Mouse (Mus musculus) forebrain, embryonic 16.5 days (tissue): Measurements from ENCODE around the gene Robo2. TPM values are rescaled to one million over a fixed set of nuclear protein-coding genes. Genes with fewer than 3 reads are reported as not detected.

Source experiments
- ATAC-seq: fragments of 200-750 bp; cut with Nextera tagmentation; 2 replicates; pipeline ENCODE4 v1.8.0; 2017; ENCODE audit warnings: mild to moderate bottlenecking, moderate library complexity
- H3K27ac ChIP-seq: fragments of 300-500 bp; sonication (generic); 2 replicates; pipeline ENCODE4 v1.5.1; 2014; ENCODE audit warnings: low read length, control low read depth
- H3K27me3 ChIP-seq: fragments of 300-500 bp; sonication (generic); replicated peaks from 2 replicates; pipeline ENCODE4 v1.6.1; 2014; ENCODE audit warnings: low read length; ENCODE audit not compliant: control insufficient read depth, insufficient read depth
- H3K36me3 ChIP-seq: fragments of 300-500 bp; sonication (generic); 2 replicates; pipeline ENCODE4 v1.6.1; 2014; ENCODE audit not compliant: control insufficient read depth, insufficient read depth
- H3K4me1 ChIP-seq: fragments of 300-500 bp; sonication (generic); replicated peaks from 2 replicates; pipeline ENCODE4 v1.6.1; 2014; ENCODE audit warnings: low read length; ENCODE audit not compliant: control insufficient read depth, insufficient read depth
- H3K4me2 ChIP-seq: fragments of 300-500 bp; sonication (generic); 2 replicates; pipeline ENCODE4 v1.6.1; 2014; ENCODE audit warnings: mild to moderate bottlenecking, low read length, control low read depth
- H3K4me3 ChIP-seq: fragments of 300-500 bp; sonication (generic); replicated peaks from 2 replicates; pipeline ENCODE4 v1.5.1; 2014; ENCODE audit warnings: mild to moderate bottlenecking, low read length, control low read depth
- H3K9ac ChIP-seq: fragments of 300-500 bp; sonication (generic); replicated peaks from 2 replicates; pipeline ENCODE4 v1.6.1; 2014; ENCODE audit warnings: low read depth, low read length, control low read depth
- H3K9me3 ChIP-seq: fragments of 300-500 bp; sonication (generic); 2 replicates; pipeline ENCODE4 v1.6.1; 2016; ENCODE audit warnings: low read length; ENCODE audit not compliant: control insufficient read depth
- WGBS: fragments of 180-500 bp; shearing (Covaris S2); extraction: QIAGEN DNeasy Blood & Tissue Kit; methylation state at CpG from one replicate; pipeline ENCODE4 v1.1.7; 2014; 5-methylcytosine and 5-hydroxymethylcytosine counted together
- polyA plus RNA-seq: library from polyadenylated mRNA; unstranded; fragments of >200 nt; fragmentation: Nextera tagmentation; extraction: Ambion mirVana; gene quantifications from 2 replicates; pipeline ENCODE4 v1.2.1, GENCODE M21; 2015

Gene Robo2
- polyA plus RNA-seq, 1 experiment from 2014 or later: 132 TPM

- Histone ChIP-seq H3K27ac (no peak overlapping the region), H3K4me3 (no peak overlapping the region), H3K4me2 (no peak overlapping the region), H3K4me1 (no peaks in the 10 kb centered on the region), H3K9ac (no peak overlapping the region), H3K9me3 (no peaks in the 10 kb centered on the region), H3K36me3 (no peaks in the 10 kb centered on the region), H3K27me3 (no peaks in the 10 kb centered on the region)
- 67% methylated on average over 6 of the region's 6 CpGs for WGBS
- ATAC-seq: no peak
Measured at GRCm38 (mm10) chr16:73959479-73959970, 452.1 kb downstream of the Robo2 start.

DNA sequence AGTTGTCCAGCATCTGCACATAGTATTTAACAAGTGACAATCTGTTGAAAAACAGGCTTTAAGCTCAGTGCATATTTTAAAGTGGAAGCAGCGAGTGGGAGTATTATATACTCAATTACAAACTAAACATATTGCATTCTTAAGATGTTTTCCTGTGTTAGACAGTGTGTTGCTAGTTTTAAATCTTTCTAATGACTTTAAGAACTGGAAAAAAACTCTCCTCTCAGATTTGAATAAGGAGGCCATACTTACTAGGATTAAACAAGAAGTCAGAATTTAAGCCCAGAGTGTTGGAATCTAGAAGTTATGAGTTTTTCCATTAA is 453.1 kb downstream of the Robo2 start:
- Histone ChIP-seq H3K27me3 (no peaks in the 10 kb centered on the region), H3K4me3 (no peak overlapping the region), H3K9me3 (no peaks in the 10 kb centered on the region), H3K9ac (no peak overlapping the region), H3K27ac (no peak overlapping the region), H3K4me1 (no peaks in the 10 kb centered on the region), H3K4me2 (no peak overlapping the region), H3K36me3 (no peaks in the 10 kb centered on the region)
- ATAC-seq: no peak
- WGBS: 84% methylated on average over 1 of the region's 1 CpGs

GRCm38 (mm10) chr16:73957675-73958523 is 453.7 kb downstream of the Robo2 start:
- no peaks in the 10 kb centered on the region for H3K4me1 ChIP-seq
- H3K27me3 ChIP-seq: no peaks in the 10 kb centered on the region
- H3K9ac ChIP-seq: no peak overlapping the region
- no peak overlapping the region for H3K4me3 ChIP-seq
- ATAC-seq: no peak
- WGBS: 55% methylated on average over 3 of the region's 3 CpGs
- no peak overlapping the region for H3K27ac ChIP-seq
- no peaks in the 10 kb centered on the region for H3K36me3 ChIP-seq
- H3K9me3 ChIP-seq: no peaks in the 10 kb centered on the region
- no peak overlapping the region for H3K4me2 ChIP-seq

DNA sequence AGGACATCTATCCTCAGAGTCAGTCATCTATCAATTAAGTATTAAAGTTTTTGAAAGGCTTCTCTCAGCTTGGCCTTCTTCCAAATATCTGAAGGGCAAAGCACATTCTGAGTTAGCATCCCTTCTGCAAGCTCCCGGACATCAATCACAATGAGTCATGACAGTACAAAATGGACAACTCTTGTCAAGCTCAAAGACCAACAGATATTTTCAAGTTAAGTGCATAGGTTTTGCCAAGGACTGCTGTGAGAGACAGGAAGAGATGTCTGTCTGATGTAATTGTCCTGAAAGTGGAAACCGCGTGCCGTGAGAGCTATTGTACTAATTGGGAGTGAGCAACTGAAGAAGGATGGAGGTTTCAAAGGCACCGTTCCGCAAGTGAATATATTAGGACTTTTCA is 465.5 kb downstream of the Robo2 start:
- ATAC-seq: no peak
- H3K4me3 ChIP-seq: no peak overlapping the region
- H3K4me2 ChIP-seq: no peak overlapping the region
- WGBS: 67% methylated on average over 6 of the region's 6 CpGs
- no peaks in the 10 kb centered on the region for H3K27me3 ChIP-seq
- no peak overlapping the region for H3K27ac ChIP-seq
- no peaks in the 10 kb centered on the region for H3K36me3 ChIP-seq
- no peak overlapping the region for H3K9ac ChIP-seq
- H3K9me3 ChIP-seq: no peaks in the 10 kb centered on the region
- H3K4me1 ChIP-seq: 0 out of 2 replicates have a peak, but pooled peaks cover 6% of the 10 kb centered on the region

DNA sequence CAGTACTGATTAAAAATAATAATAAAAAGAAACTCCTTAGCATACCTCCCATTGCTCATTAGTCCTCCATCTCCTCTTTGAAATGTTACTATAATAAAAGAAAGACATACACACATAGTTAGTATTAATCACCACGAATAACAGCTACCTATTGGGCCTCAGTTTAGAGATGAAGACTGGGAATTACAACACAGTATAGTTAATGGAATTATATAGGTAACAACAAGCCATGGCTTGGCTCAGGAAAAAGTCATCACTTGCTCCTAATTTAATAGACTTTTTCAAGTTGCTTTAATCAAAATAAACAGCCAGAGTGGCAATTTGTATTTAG is 471.4 kb downstream of the Robo2 start:
- Histone ChIP-seq H3K9ac (no peak overlapping the region), H3K27me3 (no peaks in the 10 kb centered on the region), H3K9me3 (no peaks in the 10 kb centered on the region), H3K27ac (no peak overlapping the region), H3K4me3 (no peak overlapping the region), H3K4me2 (no peak overlapping the region), H3K4me1 (no peaks in the 10 kb centered on the region), H3K36me3 (no peaks in the 10 kb centered on the region)
- WGBS: 53% methylated on average over 1 of the region's 1 CpGs
- no peak for ATAC-seq

- Histone ChIP-seq H3K4me3 (no peak overlapping the region), H3K27me3 (no peaks in the 10 kb centered on the region), H3K27ac (no peak overlapping the region), H3K36me3 (no peaks in the 10 kb centered on the region), H3K9ac (no peak overlapping the region), H3K4me1 (no peaks in the 10 kb centered on the region), H3K9me3 (no peaks in the 10 kb centered on the region), H3K4me2 (no peak overlapping the region)
- WGBS: 63% methylated on average over 5 of the region's 5 CpGs
- no peak for ATAC-seq
Measured at GRCm38 (mm10) chr16:73939423-73940210, 472.0 kb downstream of the Robo2 start.

- Histone ChIP-seq H3K27ac (no peak overlapping the region), H3K4me2 (no peak overlapping the region), H3K36me3 (peaks cover 3% of the 10 kb centered on the region; the same call in 1 of the 2 replicates), H3K27me3 (no peaks in the 10 kb centered on the region), H3K9me3 (no peaks in the 10 kb centered on the region), H3K4me3 (no peak overlapping the region), H3K4me1 (no peaks in the 10 kb centered on the region), H3K9ac (no peak overlapping the region)
- no peak for ATAC-seq
- WGBS: 93% methylated on average over 4 of the region's 4 CpGs
Measured at GRCm38 (mm10) chr16:73930323-73930722, 481.3 kb downstream of the Robo2 start.

GRCm38 (mm10) chr16:73927481-73927880 is 484.1 kb downstream of the Robo2 start:
- H3K4me2 ChIP-seq: no peak overlapping the region
- H3K27me3 ChIP-seq: no peaks in the 10 kb centered on the region
- H3K36me3 ChIP-seq: no peaks in the 10 kb centered on the region
- no peak for ATAC-seq
- H3K9ac ChIP-seq: no peak overlapping the region
- WGBS: 15% methylated on average over 3 of the region's 3 CpGs
- no peak overlapping the region for H3K4me3 ChIP-seq
- no peaks in the 10 kb centered on the region for H3K4me1 ChIP-seq
- H3K27ac ChIP-seq: no peak overlapping the region
- no peaks in the 10 kb centered on the region for H3K9me3 ChIP-seq

DNA sequence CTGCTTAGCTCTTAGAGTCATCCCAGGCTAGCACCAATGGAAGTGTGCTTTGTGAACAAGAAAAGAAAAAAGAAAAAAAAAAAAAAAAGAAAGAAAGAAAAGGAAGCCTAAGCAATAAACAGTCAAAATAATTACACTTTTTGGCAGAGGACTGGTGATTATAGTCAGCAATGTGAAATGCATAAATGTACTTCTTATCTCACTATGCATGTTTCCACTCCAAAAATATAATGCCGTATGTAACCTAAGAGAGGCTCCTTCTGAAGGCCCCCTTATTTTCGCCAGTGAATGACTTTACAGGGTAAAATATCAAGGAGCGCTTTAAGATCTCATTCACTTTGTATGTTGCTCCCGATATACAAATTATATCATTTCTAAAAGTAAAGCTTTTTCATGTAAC is 496.2 kb downstream of the Robo2 start:
- H3K9ac ChIP-seq: no peak overlapping the region
- no peak for ATAC-seq
- no peaks in the 10 kb centered on the region for H3K36me3 ChIP-seq
- H3K9me3 ChIP-seq: no peaks in the 10 kb centered on the region
- H3K4me3 ChIP-seq: no peak overlapping the region
- no peak overlapping the region for H3K4me2 ChIP-seq
- no peaks in the 10 kb centered on the region for H3K27me3 ChIP-seq
- H3K4me1 ChIP-seq: no peaks in the 10 kb centered on the region
- no peak overlapping the region for H3K27ac ChIP-seq
- WGBS: 94% methylated on average over 4 of the region's 4 CpGs
